Mouse (Mus musculus) MEL (cell line): Measurements from ENCODE around the gene Ssmem1. TPM values are rescaled to one million over a fixed set of nuclear protein-coding genes. Genes with fewer than 3 reads are reported as not detected.
A peak's percentile ranks its signal among the peaks of the same experiment; 100 is the strongest.

Experiments used
- DNase-seq: peaks from one replicate; pipeline ENCODE4 v3.0.0; 2011; ENCODE audit warnings: low read depth, low spot score
- H3K27ac ChIP-seq: 2 replicates; pipeline ENCODE4 v1.5.1; 2012; ENCODE audit warnings: low read depth, mild to moderate bottlenecking, control low read depth, low read length, moderate library complexity; ENCODE audit not compliant: control insufficient read depth
- H3K27me3 ChIP-seq, 2 experiments: fragments of 150-350 bp in 1 of 2; sonication (generic) in 1 of 2; 2 replicates each; pipeline ENCODE4 v1.6.1; 2012; ENCODE audit warnings: low read length in 2 of 2, mild to moderate bottlenecking in 2 of 2, improper control_type of control experiment in 1 of 2, moderate library complexity in 1 of 2; ENCODE audit not compliant: insufficient read depth in 2 of 2, control insufficient read depth in 1 of 2
- H3K36me3 ChIP-seq, 2 experiments: 2 replicates each; pipeline ENCODE4 v1.6.1; 2012 to 2014; ENCODE audit warnings: low read length in 2 of 2, improper control_type of control experiment in 1 of 2, inconsistent platforms in 1 of 2, mild to moderate bottlenecking in 1 of 2; ENCODE audit not compliant: insufficient read depth in 2 of 2, control insufficient read depth in 1 of 2
- H3K4me1 ChIP-seq, 2 experiments: fragments of 150-350 bp in 1 of 2; sonication (generic) in 1 of 2; 2 replicates each; pipeline ENCODE4 v1.6.1; 2012; ENCODE audit warnings: low read length in 2 of 2, improper control_type of control experiment in 1 of 2, mild to moderate bottlenecking in 1 of 2; ENCODE audit not compliant: insufficient read depth in 2 of 2, control insufficient read depth in 1 of 2
- H3K4me3 ChIP-seq, 2 experiments: fragments of 150-350 bp in 1 of 2; sonication (generic) in 1 of 2; 2 replicates each; pipeline ENCODE4 v1.5.1; 2012; ENCODE audit warnings: low read depth in 2 of 2, low read length in 2 of 2, mild to moderate bottlenecking in 2 of 2, moderate library complexity in 2 of 2, control low read depth in 1 of 2, improper control_type of control experiment in 1 of 2; ENCODE audit not compliant: control insufficient read depth in 1 of 2, insufficient read depth in 1 of 2
- H3K79me2 ChIP-seq: 2 replicates; pipeline ENCODE4 v1.6.1; 2012; ENCODE audit warnings: mild to moderate bottlenecking, low read length, moderate library complexity; ENCODE audit not compliant: control insufficient read depth, poor library complexity, insufficient read depth
- H3K9ac ChIP-seq: 2 replicates; pipeline ENCODE4 v1.6.1; 2012; ENCODE audit warnings: low read depth, mild to moderate bottlenecking, control low read depth, low read length, moderate library complexity; ENCODE audit not compliant: control insufficient read depth, poor library complexity, severe bottlenecking
- H3K9me3 ChIP-seq: fragments of 150-350 bp; sonication (generic); replicated peaks from 2 replicates; pipeline ENCODE4 v1.6.1; 2012; ENCODE audit warnings: mild to moderate bottlenecking, low read length, improper control_type of control experiment, moderate library complexity; ENCODE audit not compliant: insufficient read depth
- BHLHE40 ChIP-seq: IDR thresholded peaks from 2 replicates; pipeline ENCODE4 v1.6.1; 2012; ENCODE audit warnings: low read depth, mild to moderate bottlenecking, inconsistent platforms, low read length, improper control_type of control experiment, borderline replicate concordance
- CHD2 ChIP-seq: IDR thresholded peaks from 2 replicates; pipeline ENCODE4 v1.6.1; 2011; ENCODE audit warnings: low read length, improper control_type of control experiment
- E2F4 ChIP-seq: IDR thresholded peaks from 2 replicates; pipeline ENCODE4 v1.6.1; 2011; ENCODE audit warnings: low read depth, low read length, improper control_type of control experiment, borderline replicate concordance
- ELF1 ChIP-seq: IDR thresholded peaks from 2 replicates; pipeline ENCODE4 v1.6.1; 2014; ENCODE audit warnings: low read depth, mild to moderate bottlenecking, inconsistent platforms, low read length, improper control_type of control experiment, moderate library complexity
- GABPA ChIP-seq: IDR thresholded peaks from 2 replicates; pipeline ENCODE4 v1.6.1; 2012; ENCODE audit warnings: low read depth, mild to moderate bottlenecking, inconsistent platforms, low read length, improper control_type of control experiment, moderate library complexity
- GATA1 ChIP-seq: IDR thresholded peaks from 2 replicates; pipeline ENCODE4 v1.6.1; 2011; ENCODE audit warnings: low read depth, low read length, improper control_type of control experiment
- JUND ChIP-seq: IDR thresholded peaks from 2 replicates; pipeline ENCODE4 v1.6.1; 2011; ENCODE audit warnings: low read depth, mild to moderate bottlenecking, improper control_type of control experiment, low read length
- MYB ChIP-seq: IDR thresholded peaks from 2 replicates; pipeline ENCODE4 v1.6.1; 2011; ENCODE audit warnings: mild to moderate bottlenecking, low read depth, low read length, improper control_type of control experiment
- MYC ChIP-seq: IDR thresholded peaks from 2 replicates; pipeline ENCODE4 v1.6.1; 2011; ENCODE audit warnings: low read depth, mild to moderate bottlenecking, low read length, improper control_type of control experiment, moderate library complexity
- NRF1 ChIP-seq: IDR thresholded peaks from 2 replicates; pipeline ENCODE4 v1.6.1; 2014; ENCODE audit warnings: low read depth, mild to moderate bottlenecking, inconsistent platforms, low read length, improper control_type of control experiment, moderate library complexity; ENCODE audit not compliant: poor library complexity, insufficient read depth, severe bottlenecking
- POLR2A ChIP-seq, 2 experiments: IDR thresholded peaks; 2 replicates each; pipeline ENCODE4 v1.6.1; 2011 to 2012; ENCODE audit warnings: low read length in 2 of 2, mild to moderate bottlenecking in 2 of 2, control low read depth in 1 of 2, improper control_type of control experiment in 1 of 2, low read depth in 1 of 2, moderate library complexity in 1 of 2; ENCODE audit not compliant: control insufficient read depth in 1 of 2, insufficient read depth in 1 of 2, poor library complexity in 1 of 2
- POLR2AphosphoS2 ChIP-seq: IDR thresholded peaks from 2 replicates; pipeline ENCODE4 v1.6.1; 2011; ENCODE audit warnings: low read length, improper control_type of control experiment
- POLR2AphosphoS5 ChIP-seq: IDR thresholded peaks from 2 replicates; pipeline ENCODE4 v1.6.1; 2012; ENCODE audit warnings: low read depth, borderline replicate concordance, mild to moderate bottlenecking, inconsistent platforms, low read length, moderate library complexity, mixed read lengths
- SMC3 ChIP-seq: IDR thresholded peaks from 2 replicates; pipeline ENCODE4 v1.6.1; 2011; ENCODE audit warnings: low read depth, low read length, improper control_type of control experiment
- TAL1 ChIP-seq: IDR thresholded peaks from 2 replicates; pipeline ENCODE4 v1.6.1; 2012; ENCODE audit warnings: mild to moderate bottlenecking, inconsistent platforms, low read length, moderate library complexity, mixed read lengths
- UBTF ChIP-seq: IDR thresholded peaks from 2 replicates; pipeline ENCODE4 v1.6.1; 2012; ENCODE audit warnings: low read depth, mild to moderate bottlenecking, inconsistent platforms, low read length, improper control_type of control experiment, moderate library complexity, borderline replicate concordance; ENCODE audit not compliant: insufficient read depth
- USF2 ChIP-seq, 2 experiments: IDR thresholded peaks; 2 replicates each; pipeline ENCODE4 v1.6.1; 2011 to 2012; ENCODE audit warnings: improper control_type of control experiment in 2 of 2, low read length in 2 of 2, borderline replicate concordance in 1 of 2, inconsistent platforms in 1 of 2, low read depth in 1 of 2, mild to moderate bottlenecking in 1 of 2; ENCODE audit not compliant: insufficient read depth in 1 of 2
- ZC3H11A ChIP-seq: IDR thresholded peaks from 2 replicates; pipeline ENCODE4 v1.6.1; 2012; ENCODE audit warnings: low read depth, mild to moderate bottlenecking, inconsistent platforms, low read length, improper control_type of control experiment
- ZKSCAN1 ChIP-seq: IDR thresholded peaks from 2 replicates; pipeline ENCODE4 v1.6.1; 2012; ENCODE audit warnings: low read depth, mild to moderate bottlenecking, inconsistent platforms, low read length, improper control_type of control experiment, moderate library complexity
- ZMIZ1 ChIP-seq: IDR thresholded peaks from 2 replicates; pipeline ENCODE4 v1.6.1; 2012; ENCODE audit warnings: low read depth, mild to moderate bottlenecking, inconsistent platforms, low read length, improper control_type of control experiment, moderate library complexity
- ZNF384 ChIP-seq: IDR thresholded peaks from 2 replicates; pipeline ENCODE4 v1.6.1; 2012; ENCODE audit warnings: low read depth, mild to moderate bottlenecking, inconsistent platforms, low read length, improper control_type of control experiment
- polyA plus RNA-seq, 2 experiments: library from polyadenylated mRNA; stranded (reverse) in 1 of 2; unstranded in 1 of 2; fragments of >175 nt in 1 of 2; fragments of >200 nt in 1 of 2; gene quantifications; 2 replicates each; pipeline versions ENCODE4 v1.2.1 to v1.2.4; 2012; ENCODE audit warnings: low replicate concordance in 2 of 2, low read depth in 1 of 2; ENCODE audit not compliant: insufficient read length in 2 of 2, insufficient read depth in 1 of 2, missing spikeins in 1 of 2
- total RNA-seq: library from RNA; depleted of rRNA; stranded (reverse); fragments of 300-350 nt; gene quantifications from 2 replicates; pipeline ENCODE4 v1.2.3, GENCODE M21; 2012

Gene Ssmem1
- total and polyA plus RNA-seq, 3 experiments, result 0.08 to 0.13 TPM; not detected in 1

DNA sequence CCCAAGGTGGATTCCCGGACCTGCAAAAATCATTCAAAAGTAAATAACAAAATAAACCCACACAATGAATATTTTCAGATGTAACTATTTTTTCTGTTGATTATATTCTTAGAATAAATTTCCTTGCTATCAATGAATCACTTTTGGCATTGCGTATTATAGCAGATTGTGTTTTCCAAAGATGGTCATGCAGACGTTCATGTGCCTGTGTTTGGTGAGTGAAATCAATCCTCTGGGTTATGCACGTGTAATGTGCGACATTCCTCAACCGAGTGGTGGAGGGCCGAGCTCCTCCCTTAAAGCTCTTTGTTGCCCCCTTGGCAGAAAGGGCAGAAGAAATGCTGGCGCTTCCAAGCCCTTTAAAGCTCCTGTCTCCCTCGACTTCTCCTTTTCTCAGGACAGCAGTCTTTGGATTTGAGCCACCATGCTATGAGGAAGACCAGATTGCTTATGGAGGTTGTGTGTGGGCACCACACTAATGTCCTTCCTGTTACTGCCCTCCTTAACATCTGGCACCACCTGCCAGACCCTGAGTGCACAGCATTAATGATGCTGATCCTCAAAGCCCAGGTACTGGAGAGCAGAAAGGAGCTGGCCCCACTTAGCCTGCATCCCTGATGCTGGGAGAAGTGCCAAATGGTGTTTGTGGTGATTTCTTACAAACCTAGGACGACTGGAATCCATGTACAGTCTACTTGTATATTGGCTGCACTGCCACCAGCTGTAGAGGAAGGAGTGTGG, 33.5 kb upstream of the Ssmem1 start:
- Histone ChIP-seq H3K27me3 (no peaks in the 10 kb centered on the region), H3K9ac (no peak overlapping the region), H3K4me1 (no peaks in the 10 kb centered on the region), H3K4me3 (no peak overlapping the region), H3K36me3 (peaks cover 0 to 9% of the 10 kb centered on the region in 2 experiments; a peak in 2 of 4 replicates), H3K9me3 (no peaks in the 10 kb centered on the region), H3K27ac (no peak overlapping the region), H3K79me2 (no peaks in the 10 kb centered on the region)
- no peak for TF ChIP-seq ZMIZ1
- no peak for TF ChIP-seq POLR2AphosphoS5
- TF ChIP-seq GABPA, result no peak
- TF ChIP-seq GATA1, result no peak
- no peak for TF ChIP-seq JUND
- TF ChIP-seq POLR2AphosphoS2, result 0 out of 2 replicates have a peak, but pooled peaks have one; percentile 3
- TF ChIP-seq BHLHE40, result no peak
- no peak for TF ChIP-seq ZNF384
- DNase-seq, result no peak

DNA sequence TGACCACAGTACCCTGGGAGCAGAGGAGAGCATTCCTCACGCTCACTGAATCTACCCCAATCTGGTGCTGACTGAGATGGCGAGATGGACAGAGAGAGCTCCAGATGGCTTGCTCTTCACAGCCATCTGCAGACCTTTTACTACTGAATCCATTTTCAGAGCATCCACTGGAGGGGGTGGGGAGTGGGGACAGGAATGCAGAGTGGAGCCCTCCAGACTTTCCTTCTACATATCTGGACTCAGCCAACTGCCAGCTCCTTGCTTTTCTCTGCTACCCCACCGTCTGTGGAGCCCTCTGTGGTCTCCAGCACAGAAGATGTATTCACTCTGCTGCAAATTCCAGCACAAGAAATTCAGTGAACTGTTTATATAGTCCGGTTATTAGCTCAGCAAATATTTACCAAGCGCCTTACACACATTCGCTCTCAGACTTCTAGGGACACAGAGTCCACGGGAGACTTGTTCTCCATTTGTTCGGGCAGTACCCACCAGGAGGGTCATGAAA, 32.4 kb upstream of the Ssmem1 start:
- TF ChIP-seq TAL1 (no peak), GABPA (no peak), ZNF384 (no peak), CHD2 (no peak), USF2 (IDR thresholded peaks at IDR 0.05; ENCODE audit: borderline replicate concordance in 1 of 2, insufficient read depth in 1 of 2, low read depth in 1 of 2, low read length in 2 of 2) (no peak), SMC3 (no peak), ZMIZ1 (no peak), ZC3H11A (no peak), NRF1 (no peak), POLR2AphosphoS2 (no peak), MYC (no peak), ZKSCAN1 (no peak), POLR2A (IDR thresholded peaks at IDR 0.05; ENCODE audit: control insufficient read depth in 1 of 2, insufficient read depth in 1 of 2, low read depth in 1 of 2, low read length in 2 of 2, poor library complexity in 1 of 2) (no peak), UBTF (no peak), MYB (no peak), E2F4 (no peak), ELF1 (no peak)
- TF ChIP-seq, all 39 proteins: peak for 0
- peaks cover 0 to 18% of the 10 kb centered on the region in 2 experiments; a peak in 2 of 4 replicates for H3K36me3 ChIP-seq
- no peak overlapping the region for H3K4me3 ChIP-seq
- H3K4me1 ChIP-seq, result no peaks in the 10 kb centered on the region
- H3K27ac ChIP-seq, result no peak overlapping the region
- H3K79me2 ChIP-seq, result no peaks in the 10 kb centered on the region
- H3K27me3 ChIP-seq, result no peaks in the 10 kb centered on the region
- no peaks in the 10 kb centered on the region for H3K9me3 ChIP-seq
- no peak for DNase-seq
- no peak overlapping the region for H3K9ac ChIP-seq
